18 mouse cellular contexts compared by ENCODE assay signal in genomic region chr19:16963178-16963577, GRCm38 (mm10). TPM values are rescaled to one million over a fixed set of nuclear protein-coding genes. Genes with fewer than 3 reads are reported as not detected.
"Had no signal": no experiment of that assay in that cellular context is flagged by ENCODE, and none has a peak within 500 bp of the region (broad histone marks: within the 10 kb centered on the region; RNA-seq: fewer than 3 reads in every experiment).

No protein-coding gene starts in this region.

- H3K4me3 ChIP-seq: midbrain, embryonic 10.5 days; midbrain, embryonic 12.5 days; myocyte; neural tube, embryonic 13.5 days; neural tube, embryonic 15.5 days had no signal

- H3K27ac ChIP-seq: midbrain, embryonic 10.5 days; midbrain, embryonic 12.5 days; neural tube, embryonic 13.5 days; neural tube, embryonic 15.5 days had no signal

- H3K4me1 ChIP-seq: midbrain, embryonic 10.5 days; midbrain, embryonic 12.5 days; neural tube, embryonic 13.5 days; neural tube, embryonic 15.5 days had no signal

- H3K9ac ChIP-seq: lung, embryonic 14.5 days; midbrain, embryonic 12.5 days; neural tube, embryonic 13.5 days; neural tube, embryonic 15.5 days had no signal

- DNase-seq: lung, embryonic 14.5 days; lung, postnatal 10 days; lung, postnatal 4 days; midbrain, embryonic 14.5 days; retina, postnatal 1 day; right cerebral cortex, adult 18-20 months; right cerebral cortex, postnatal 25 days; right cerebral cortex, postnatal 4 days; spleen, adult 18-20 months; thymus, adult 18-20 months; thymus, postnatal 14 days; thymus, postnatal 36 days had no signal

- H3K9me3 ChIP-seq: midbrain, embryonic 10.5 days; neural tube, embryonic 15.5 days had no signal

- H3K36me3 ChIP-seq: midbrain, embryonic 10.5 days; midbrain, embryonic 12.5 days; neural tube, embryonic 13.5 days; neural tube, embryonic 15.5 days had no signal

RNA-seq across cellular contexts. Expression of gene Prune2, which starts 7.3 kb away (rescaled TPM):
- total RNA-seq: megakaryocyte-erythroid progenitor cell, adult 5-6 weeks had no signal
